Mouse (Mus musculus) heart, embryonic 15.5 days (tissue): ENCODE measurements around the gene Olfr71. TPM values are rescaled to one million over a fixed set of nuclear protein-coding genes. Genes with fewer than 3 reads are reported as not detected.

Source experiments
- ATAC-seq: fragments of 200-750 bp; cut with Nextera tagmentation; replicated peaks from 2 replicates; pipeline ENCODE4 v1.8.0; 2017; ENCODE audit warnings: low read depth, moderate TSS enrichment; ENCODE audit not compliant: insufficient number of reproducible peaks, insufficient read depth, low FRiP score
- H3K27ac ChIP-seq: fragments of 300-500 bp; sonication (generic); 2 replicates; pipeline ENCODE4 v1.5.1; 2015; ENCODE audit warnings: mild to moderate bottlenecking, inconsistent platforms
- H3K27me3 ChIP-seq: fragments of 300-500 bp; sonication (generic); 2 replicates; pipeline ENCODE4 v1.6.1; 2015; ENCODE audit warnings: inconsistent platforms
- H3K36me3 ChIP-seq: fragments of 300-500 bp; sonication (generic); 2 replicates; pipeline ENCODE4 v1.6.1; 2015; ENCODE audit warnings: mild to moderate bottlenecking, inconsistent platforms
- H3K4me1 ChIP-seq: fragments of 300-500 bp; sonication (generic); replicated peaks from 2 replicates; pipeline ENCODE4 v1.6.1; 2015; ENCODE audit warnings: inconsistent platforms
- H3K4me2 ChIP-seq: fragments of 300-500 bp; sonication (generic); 2 replicates; pipeline ENCODE4 v1.6.1; 2015; ENCODE audit warnings: inconsistent platforms, mild to moderate bottlenecking, moderate library complexity
- H3K4me3 ChIP-seq: fragments of 300-500 bp; sonication (generic); 2 replicates; pipeline ENCODE4 v1.5.1; 2015; ENCODE audit warnings: mild to moderate bottlenecking, inconsistent platforms
- H3K9ac ChIP-seq: fragments of 300-500 bp; sonication (generic); 2 replicates; pipeline ENCODE4 v1.6.1; 2015; ENCODE audit warnings: mild to moderate bottlenecking, inconsistent platforms
- H3K9me3 ChIP-seq: fragments of 300-500 bp; sonication (generic); replicated peaks from 2 replicates; pipeline ENCODE4 v1.6.1; 2016; ENCODE audit warnings: inconsistent platforms
- WGBS: fragments of 180-500 bp; shearing (Covaris S2); methylation state at CpG from one replicate; pipeline ENCODE4 v1.1.7; 2015; ENCODE audit warnings: mixed read lengths; 5-methylcytosine and 5-hydroxymethylcytosine counted together
- polyA plus RNA-seq: library from polyadenylated mRNA; unstranded; fragments of >200 nt; fragmentation: Nextera tagmentation; extraction: Ambion mirVana; gene quantifications from 2 replicates; pipeline ENCODE4 v1.2.1, GENCODE M21; 2015

Gene Olfr71
- polyA plus RNA-seq, 1 experiment from 2014 or later, result not detected

DNA sequence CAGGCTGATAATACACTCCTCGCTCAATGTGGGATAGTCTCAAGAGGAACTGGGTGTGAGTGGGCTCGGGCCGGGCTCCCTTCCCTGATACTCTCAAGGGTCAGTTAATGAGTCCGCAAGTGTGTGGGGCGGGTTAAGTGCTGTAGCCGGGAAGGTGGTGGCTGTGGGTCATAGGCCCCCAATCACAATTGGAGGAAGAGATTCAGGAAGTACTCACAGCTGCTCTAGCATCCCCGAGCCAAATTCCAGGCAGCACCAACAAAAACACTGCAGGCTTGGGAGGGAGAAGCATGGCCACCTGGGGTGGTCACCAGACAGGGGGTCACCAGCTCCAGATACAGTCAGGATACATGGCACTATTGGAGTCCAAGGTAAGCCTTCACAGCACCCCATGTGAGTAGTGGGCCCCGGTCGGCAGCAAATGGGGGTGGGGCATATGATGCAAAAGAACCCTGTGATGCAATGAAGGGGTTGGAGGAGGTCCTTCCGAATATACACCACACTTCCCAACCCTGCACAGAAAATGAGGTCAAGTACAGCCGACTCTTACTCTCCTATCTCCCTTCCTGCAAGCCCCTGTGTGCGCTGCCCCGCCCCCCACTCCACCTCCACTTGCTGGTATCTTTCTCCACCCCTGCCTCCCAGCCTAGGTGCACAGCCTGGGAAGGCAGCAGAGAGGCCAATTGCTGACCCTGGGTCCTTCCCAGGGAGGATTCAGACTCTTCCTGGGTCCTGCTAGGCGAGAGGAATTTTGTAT lies 19.9 kb upstream of the Olfr71 start, which contains the start of gene Spaar:
TSS of gene Spaar (plus strand) at position 241 of the 757 bp plus-strand sequence.
- 32% methylated on average over 14 of the region's 14 CpGs for WGBS
- H3K9me3 ChIP-seq, result no peaks in the 10 kb centered on the region
- no peak within 1 kb of the TSS for H3K9ac ChIP-seq
- no peaks in the 10 kb centered on the region for H3K27me3 ChIP-seq
- H3K36me3 ChIP-seq, result no peaks in the 10 kb centered on the region
- ATAC-seq, result no peak
- H3K4me1 ChIP-seq, result peaks cover 57% of the 10 kb centered on the region
- H3K4me2 ChIP-seq, result peak within 1 kb of the TSS; percentile 41
- H3K4me3 ChIP-seq, result no peak within 1 kb of the TSS
- peak within 1 kb of the TSS; percentile 84 for H3K27ac ChIP-seq

DNA sequence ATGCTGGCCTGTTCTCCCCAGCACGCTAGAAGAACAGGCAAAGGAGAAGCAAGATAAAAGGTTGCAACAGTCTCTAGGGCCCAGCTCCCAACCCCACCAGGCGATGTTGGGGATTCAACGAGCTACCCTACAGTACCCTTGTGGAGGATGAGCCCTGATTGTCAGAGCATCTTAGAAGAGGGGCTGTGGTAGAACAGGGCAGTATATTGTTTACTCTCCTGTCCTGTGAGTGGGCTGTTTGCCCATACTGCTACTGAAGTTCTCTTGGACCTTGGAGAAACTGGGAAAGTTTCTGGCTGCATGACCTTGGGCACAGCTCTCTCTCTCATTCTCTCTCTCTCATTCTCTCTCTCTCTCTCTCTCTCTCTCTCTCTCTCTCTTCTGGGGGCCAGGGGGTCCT lies 19.1 kb upstream of the Olfr71 start:
- H3K9ac ChIP-seq, result no peak overlapping the region
- H3K4me3 ChIP-seq, result no peak overlapping the region
- peak overlapping the region; percentile 41 for H3K4me2 ChIP-seq
- peak overlapping the region; percentile 84 for H3K27ac ChIP-seq
- WGBS, result 21% methylated on average over 3 of the region's 3 CpGs
- peaks cover 57% of the 10 kb centered on the region for H3K4me1 ChIP-seq
- H3K9me3 ChIP-seq, result no peaks in the 10 kb centered on the region
- no peaks in the 10 kb centered on the region for H3K36me3 ChIP-seq
- no peak for ATAC-seq
- no peaks in the 10 kb centered on the region for H3K27me3 ChIP-seq

DNA sequence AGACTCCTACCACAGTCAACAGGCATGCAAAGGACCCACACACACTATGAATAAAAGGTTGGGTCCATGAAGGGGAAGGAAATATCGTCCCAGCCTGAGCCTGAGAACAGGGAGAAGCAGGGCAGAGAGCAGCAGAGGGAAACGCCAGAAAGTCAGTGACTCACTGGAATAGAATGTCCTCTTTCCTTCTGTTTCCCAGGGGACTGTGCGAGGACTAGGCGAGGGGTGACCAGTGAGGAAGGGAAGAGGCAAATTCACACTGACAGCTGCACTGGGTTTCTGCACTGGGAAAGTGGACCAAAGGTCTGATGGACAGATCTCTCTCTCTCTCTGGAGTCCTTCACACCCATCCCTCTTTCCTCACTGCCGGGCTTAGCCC lies 18.5 kb upstream of the Olfr71 start:
- Histone ChIP-seq H3K9ac (no peak overlapping the region), H3K27ac (peak overlapping the region; percentile 84), H3K4me1 (peaks cover 55% of the 10 kb centered on the region), H3K27me3 (no peaks in the 10 kb centered on the region), H3K36me3 (no peaks in the 10 kb centered on the region), H3K9me3 (no peaks in the 10 kb centered on the region), H3K4me3 (no peak overlapping the region), H3K4me2 (peak overlapping the region; percentile 41)
- ATAC-seq, result peak; percentile 76
- WGBS, result 19% methylated on average over 5 of the region's 5 CpGs

DNA sequence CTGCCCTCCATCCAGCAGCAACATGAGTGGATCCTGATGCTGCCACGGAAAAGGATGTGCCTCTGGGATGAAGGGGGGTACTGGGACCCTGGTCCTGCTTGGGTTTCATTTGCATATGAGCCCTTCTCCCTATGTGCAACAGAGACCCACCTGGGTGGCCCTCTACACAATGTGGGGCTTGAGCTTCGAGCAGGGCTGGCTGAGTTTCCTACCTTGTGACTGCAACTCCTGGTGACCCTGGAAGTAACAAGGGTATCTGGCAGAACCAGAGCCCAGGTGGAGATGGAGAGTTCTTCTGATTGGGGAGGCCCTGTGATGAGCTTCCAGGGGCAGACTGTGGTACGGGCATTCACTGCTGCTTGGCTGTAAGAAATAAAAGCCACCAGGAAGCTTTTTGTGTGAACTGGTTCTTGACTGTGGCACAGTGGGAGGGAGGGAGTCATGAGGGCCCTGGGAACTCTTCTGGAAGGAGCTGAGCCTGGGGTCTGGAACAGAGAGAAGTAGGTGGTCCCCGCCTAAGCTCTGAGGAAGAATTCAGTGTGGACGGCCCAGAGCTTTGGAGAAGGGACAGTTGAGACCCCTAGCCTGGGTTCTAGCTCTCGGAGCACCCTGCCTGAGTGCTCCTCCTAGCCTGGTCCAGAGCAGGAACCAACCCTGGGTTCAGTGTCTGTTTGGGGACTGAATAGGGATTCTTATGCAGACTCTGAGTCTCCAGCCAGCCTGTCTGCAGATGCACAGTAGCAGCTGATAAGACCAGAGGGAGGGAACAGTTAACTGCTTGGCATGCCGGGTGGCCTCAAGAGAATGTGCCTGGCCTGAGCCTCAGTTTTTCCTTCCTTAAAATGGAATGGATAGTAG lies 17.9 kb upstream of the Olfr71 start:
- H3K27me3 ChIP-seq, result no peaks in the 10 kb centered on the region
- H3K4me1 ChIP-seq, result peaks cover 50% of the 10 kb centered on the region
- peak; percentile 25; the same call in 1 of the 2 replicates for ATAC-seq
- no peak overlapping the region for H3K4me3 ChIP-seq
- H3K9me3 ChIP-seq, result no peaks in the 10 kb centered on the region
- peak overlapping the region; percentile 41; the same call in 1 of the 2 replicates for H3K4me2 ChIP-seq
- peak overlapping the region; percentile 84 for H3K27ac ChIP-seq
- H3K36me3 ChIP-seq, result no peaks in the 10 kb centered on the region
- H3K9ac ChIP-seq, result no peak overlapping the region
- WGBS, result 52% methylated on average over 7 of the region's 7 CpGs

DNA sequence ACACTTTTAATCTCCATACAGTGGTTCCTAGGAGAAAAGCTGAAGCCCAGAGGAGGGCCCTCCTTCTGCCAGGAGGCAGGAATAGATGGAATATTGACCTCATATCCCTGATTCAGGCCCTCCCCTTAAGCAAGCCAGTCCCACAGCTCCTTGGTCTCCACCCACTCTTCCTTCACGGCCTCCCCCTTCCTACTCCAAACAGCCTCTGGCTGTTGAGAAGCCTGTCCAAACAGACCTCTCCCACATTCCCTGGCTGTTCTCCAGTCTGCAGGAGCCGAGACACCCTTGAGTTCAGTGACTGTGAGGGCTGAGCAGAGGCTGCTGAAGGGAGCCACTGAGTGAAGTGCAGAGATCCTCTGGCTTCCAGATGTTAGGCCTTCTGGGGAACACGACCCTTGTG lies 16.9 kb upstream of the Olfr71 start, which contains the start of gene Hrct1:
TSS of gene Hrct1 (plus strand) at position 194 of the 400 bp plus-strand sequence.
- Histone ChIP-seq H3K27me3 (no peaks in the 10 kb centered on the region), H3K36me3 (no peaks in the 10 kb centered on the region), H3K27ac (peak within 1 kb of the TSS; percentile 84), H3K4me2 (no peak within 1 kb of the TSS), H3K9me3 (no peaks in the 10 kb centered on the region), H3K4me1 (peaks cover 48% of the 10 kb centered on the region), H3K4me3 (no peak within 1 kb of the TSS), H3K9ac (no peak within 1 kb of the TSS)
- ATAC-seq, result peak; percentile 77
- WGBS, result 31% methylated on average over 3 of the region's 3 CpGs

DNA sequence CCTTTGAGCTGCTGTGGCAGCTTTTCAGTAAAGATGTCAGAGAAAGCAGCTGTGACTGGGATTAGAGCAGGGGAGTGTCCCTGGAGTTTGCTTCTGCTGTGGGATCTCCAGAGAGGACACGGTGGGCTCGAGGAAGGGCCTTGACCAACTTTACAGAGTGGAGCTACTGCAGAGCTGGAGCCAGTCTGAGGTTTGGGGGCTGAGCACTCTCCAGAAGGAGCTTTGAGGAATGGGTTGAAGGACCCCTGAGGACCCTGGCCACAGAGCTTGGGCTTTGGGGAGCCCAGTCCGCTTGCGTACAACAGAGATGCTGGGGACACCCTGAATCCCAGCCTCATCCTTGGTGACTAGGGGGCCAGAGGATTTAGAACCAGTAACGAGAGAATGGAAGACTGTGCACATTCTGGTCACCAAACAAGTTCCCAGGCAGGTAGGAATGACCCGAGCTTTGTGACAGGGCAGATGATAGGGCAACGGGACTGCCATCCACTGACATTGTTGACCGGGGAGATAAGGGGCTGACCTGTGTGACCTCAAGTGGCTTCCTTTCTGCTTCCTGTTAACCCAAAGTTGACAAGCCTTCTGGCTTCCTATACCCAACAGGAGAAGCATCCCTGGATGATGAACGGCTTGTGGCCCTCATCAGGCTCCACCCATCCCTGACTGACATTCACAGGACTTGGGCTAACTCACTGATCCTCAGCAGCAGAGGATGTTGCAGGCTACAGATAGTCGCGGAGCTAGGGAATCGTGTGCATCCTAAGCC lies 16.4 kb upstream of the Olfr71 start:
- H3K27me3 ChIP-seq, result no peaks in the 10 kb centered on the region
- H3K4me3 ChIP-seq, result no peak overlapping the region
- peak overlapping the region; percentile 38; the same call in 1 of the 2 replicates for H3K27ac ChIP-seq
- ATAC-seq, result no peak
- H3K36me3 ChIP-seq, result no peaks in the 10 kb centered on the region
- H3K4me1 ChIP-seq, result peaks cover 48% of the 10 kb centered on the region
- H3K4me2 ChIP-seq, result no peak overlapping the region
- 49% methylated on average over 12 of the region's 12 CpGs for WGBS
- H3K9ac ChIP-seq, result no peak overlapping the region
- no peaks in the 10 kb centered on the region for H3K9me3 ChIP-seq

DNA sequence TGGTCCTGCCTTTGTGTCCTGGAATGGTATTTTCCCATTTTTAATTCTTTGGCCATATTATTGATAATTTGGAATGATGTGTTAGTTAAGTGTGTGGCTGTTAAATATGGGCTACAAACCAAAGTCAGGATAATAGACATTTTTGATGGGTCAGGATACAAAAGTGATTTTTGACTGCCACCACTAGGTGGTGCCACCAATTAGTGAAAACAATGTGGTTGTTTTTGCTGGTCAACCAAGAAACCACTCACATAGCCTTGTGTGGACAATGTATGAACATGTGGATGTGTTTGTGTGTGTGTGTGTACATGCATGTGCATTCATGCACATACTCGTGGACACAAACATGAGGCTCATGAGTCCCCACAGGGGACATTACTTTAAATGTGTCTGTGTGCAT lies 14.7 kb upstream of the Olfr71 start:
- no peaks in the 10 kb centered on the region for H3K36me3 ChIP-seq
- no peak overlapping the region for H3K9ac ChIP-seq
- H3K4me1 ChIP-seq, result peaks cover 45% of the 10 kb centered on the region
- no peak overlapping the region for H3K27ac ChIP-seq
- H3K27me3 ChIP-seq, result no peaks in the 10 kb centered on the region
- H3K4me3 ChIP-seq, result no peak overlapping the region
- WGBS, result 21% methylated on average over 1 of the region's 1 CpGs
- no peaks in the 10 kb centered on the region for H3K9me3 ChIP-seq
- H3K4me2 ChIP-seq, result no peak overlapping the region
- ATAC-seq, result no peak

DNA sequence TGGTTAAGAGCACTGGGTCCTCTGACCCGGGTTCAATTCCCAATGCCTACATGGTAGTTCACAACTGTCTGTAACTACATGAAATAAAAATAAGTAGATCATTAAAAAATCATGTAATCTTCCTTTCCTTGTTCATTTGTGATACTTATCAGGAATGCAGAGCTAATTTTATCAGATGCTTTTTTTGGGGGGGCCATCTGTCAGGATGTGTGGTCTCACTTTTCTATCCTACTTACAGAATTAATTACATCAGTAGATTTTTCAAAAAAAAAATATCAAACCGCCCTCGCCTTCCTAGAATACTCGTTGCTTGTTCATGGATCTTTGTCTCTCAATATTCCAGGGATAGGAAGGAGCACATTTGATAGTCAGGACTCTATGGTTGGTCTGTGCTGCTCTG lies 12.1 kb upstream of the Olfr71 start:
- WGBS, result 84% methylated on average over 4 of the region's 4 CpGs
- no peaks in the 10 kb centered on the region for H3K9me3 ChIP-seq
- no peak overlapping the region for H3K4me2 ChIP-seq
- no peak overlapping the region for H3K4me3 ChIP-seq
- H3K4me1 ChIP-seq, result peaks cover 19% of the 10 kb centered on the region
- H3K27me3 ChIP-seq, result no peaks in the 10 kb centered on the region
- no peak overlapping the region for H3K27ac ChIP-seq
- no peak for ATAC-seq
- no peaks in the 10 kb centered on the region for H3K36me3 ChIP-seq
- no peak overlapping the region for H3K9ac ChIP-seq

DNA sequence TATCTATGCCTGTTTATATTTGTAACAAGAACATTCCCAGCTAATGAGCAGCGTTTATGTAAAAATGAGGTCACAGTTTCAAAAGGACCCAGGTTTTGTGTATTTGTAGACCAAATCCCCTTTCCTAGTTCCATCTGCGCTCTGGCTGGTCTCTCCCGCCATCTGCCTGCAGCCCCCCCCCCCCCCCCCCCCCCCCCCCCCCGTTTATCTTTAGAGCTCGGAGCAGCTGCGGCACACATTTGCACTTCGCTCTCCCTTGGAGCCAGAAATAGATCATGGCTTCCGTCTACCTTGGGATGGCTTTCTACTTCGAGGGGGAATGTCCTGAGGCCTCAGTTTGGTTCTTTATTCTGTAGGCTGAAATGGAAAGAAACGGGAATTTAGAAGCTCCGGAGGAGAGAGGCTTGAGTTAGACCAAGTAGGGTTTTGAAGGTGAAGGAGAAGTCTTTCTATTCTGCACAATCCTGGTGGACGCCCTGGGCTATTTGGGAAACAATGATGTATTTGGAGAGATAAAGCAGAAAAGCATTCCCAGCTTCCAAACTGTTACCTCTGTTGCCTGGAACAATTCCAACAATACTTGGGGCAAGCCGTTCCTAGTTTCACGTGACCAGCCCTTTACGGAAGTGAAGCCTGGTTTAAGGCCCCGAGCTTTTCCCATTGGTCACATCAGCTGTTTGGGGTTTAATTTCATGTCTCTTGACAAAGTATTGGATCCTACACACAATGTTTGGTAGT lies 10.6 kb upstream of the Olfr71 start:
- WGBS, result 28% methylated on average over 13 of the region's 16 CpGs
- no peak for ATAC-seq
- no peak overlapping the region for H3K4me3 ChIP-seq
- no peaks in the 10 kb centered on the region for H3K36me3 ChIP-seq
- peaks cover 9% of the 10 kb centered on the region for H3K4me1 ChIP-seq
- peak overlapping the region; percentile 42 for H3K4me2 ChIP-seq
- H3K27ac ChIP-seq, result peak overlapping the region; percentile 85
- H3K9me3 ChIP-seq, result no peaks in the 10 kb centered on the region
- H3K9ac ChIP-seq, result no peak overlapping the region
- no peaks in the 10 kb centered on the region for H3K27me3 ChIP-seq

DNA sequence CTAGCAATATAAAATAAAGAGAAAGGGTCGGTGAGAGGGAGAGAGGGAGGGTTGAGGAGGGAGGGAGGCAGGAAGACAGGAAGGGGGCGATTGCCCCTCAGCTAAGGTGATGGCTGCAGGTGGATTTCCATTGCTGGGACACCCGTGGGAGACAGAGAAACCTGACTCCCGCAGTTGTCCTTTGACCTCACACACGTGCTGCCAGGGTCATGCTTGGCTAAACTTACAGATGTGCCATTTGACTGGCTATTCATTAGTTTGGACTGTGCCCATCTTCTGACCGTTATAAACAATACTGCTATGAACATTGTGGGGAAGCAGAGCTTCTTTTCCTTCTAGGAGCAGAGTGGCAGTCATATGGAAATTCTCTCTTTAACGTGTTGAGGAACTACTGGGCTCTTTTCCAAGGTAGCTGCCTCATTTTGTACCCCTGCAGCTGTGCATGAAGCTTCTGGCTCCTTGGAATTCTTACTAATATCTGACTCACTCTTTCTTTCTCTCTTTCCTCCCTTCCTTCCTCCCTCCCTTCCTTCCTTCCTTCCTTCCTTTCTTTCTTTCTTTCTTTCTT lies 3.7 kb upstream of the Olfr71 start:
- no peak overlapping the region for H3K9ac ChIP-seq
- no peak overlapping the region for H3K4me2 ChIP-seq

More for the DNA sequence above, 3.7 kb upstream of the Olfr71 start:
- Histone ChIP-seq H3K27ac (no peak overlapping the region), H3K36me3 (no peaks in the 10 kb centered on the region), H3K27me3 (0 out of 2 replicates have a peak, but pooled peaks cover 3% of the 10 kb centered on the region), H3K9me3 (no peaks in the 10 kb centered on the region), H3K4me3 (no peak overlapping the region), H3K4me1 (peaks cover 6% of the 10 kb centered on the region)
- no peak for ATAC-seq
- WGBS, result 38% methylated on average over 7 of the region's 7 CpGs
